Mouse (Mus musculus): ENCODE measurements around the gene Gm10401.
"Not testable (repeated sequence)": the region's sequence is repeated elsewhere in the genome, so short reads cannot be mapped to it uniquely, and the experiment has no call there.

The Gm10401 gene

GRCm38 (mm10) chr5:115120978-115121377 lies 22.9 kb upstream of the Gm10401 start:
- intact Hi-C loops (cut with DNase I) = no loop called here

- intact Hi-C loops (cut with DNase I) = no loop called here
Observed at GRCm38 (mm10) chr5:115118961-115119570, 21.0 kb upstream of the Gm10401 start, which contains the start of gene Acads. Acads (minus strand) TSS chr5:115119346.

- intact Hi-C loops (cut with DNase I) = no loop called here
Observed at GRCm38 (mm10) chr5:115117467-115117866, 19.4 kb upstream of the Gm10401 start.

GRCm38 (mm10) chr5:115116426-115116825 lies 18.3 kb upstream of the Gm10401 start:
- intact Hi-C loops (cut with DNase I) = no loop called here

GRCm38 (mm10) chr5:115114501-115114900 lies 16.4 kb upstream of the Gm10401 start:
- intact Hi-C loops (cut with DNase I) = no loop called here

GRCm38 (mm10) chr5:115113244-115113643 lies 15.1 kb upstream of the Gm10401 start:
- intact Hi-C loops (cut with DNase I) = no loop called here

GRCm38 (mm10) chr5:115111156-115111555 lies 13.1 kb upstream of the Gm10401 start:
- intact Hi-C loops (cut with DNase I) = no loop called here

- intact Hi-C loops (cut with DNase I) = not testable (repeated sequence)
Observed at GRCm38 (mm10) chr5:115103253-115103652, 5.2 kb upstream of the Gm10401 start.

- intact Hi-C loops (cut with DNase I) = no loop called here
Observed at GRCm38 (mm10) chr5:115102231-115102630, 4.1 kb upstream of the Gm10401 start.

- intact Hi-C loops (cut with DNase I) = no loop called here
Observed at GRCm38 (mm10) chr5:115100473-115100872, 2.4 kb upstream of the Gm10401 start.

- intact Hi-C loops (cut with DNase I) = no loop called here
Observed at GRCm38 (mm10) chr5:115099991-115100390, 1.9 kb upstream of the Gm10401 start.

GRCm38 (mm10) chr5:115099530-115099929 lies 1.4 kb upstream of the Gm10401 start:
- intact Hi-C loops (cut with DNase I) = no loop called here

- intact Hi-C loops (cut with DNase I) = no loop called here
Observed at GRCm38 (mm10) chr5:115091776-115092175, 6.3 kb downstream of the Gm10401 start.

- intact Hi-C loops (cut with DNase I) = no loop called here
Observed at GRCm38 (mm10) chr5:115091015-115091414, 7.1 kb downstream of the Gm10401 start.

GRCm38 (mm10) chr5:115089592-115090268 lies 8.4 kb downstream of the Gm10401 start:
- intact Hi-C loops (cut with DNase I) = no loop called here

GRCm38 (mm10) chr5:115085675-115086074 lies 12.4 kb downstream of the Gm10401 start:
- intact Hi-C loops (cut with DNase I) = no loop called here

GRCm38 (mm10) chr5:115083492-115083891 lies 14.6 kb downstream of the Gm10401 start:
- intact Hi-C loops (cut with DNase I) = no loop called here

- intact Hi-C loops (cut with DNase I) = no loop called here
Observed at GRCm38 (mm10) chr5:115081636-115082035, 16.5 kb downstream of the Gm10401 start.

GRCm38 (mm10) chr5:115076144-115076901 lies 21.8 kb downstream of the Gm10401 start:
- intact Hi-C loops (cut with DNase I) = loop anchor here (1.0 kb wide), 1 partner anchor 97 kb away; no protein-coding TSS in a partner anchor

- intact Hi-C loops (cut with DNase I) = no loop called here
Observed at GRCm38 (mm10) chr5:115074749-115075148, 23.3 kb downstream of the Gm10401 start.

- intact Hi-C loops (cut with DNase I) = not testable (repeated sequence)
Observed at GRCm38 (mm10) chr5:115073306-115073705, 24.8 kb downstream of the Gm10401 start.

- intact Hi-C loops (cut with DNase I) = no loop called here
Observed at GRCm38 (mm10) chr5:115072143-115072542, 26.0 kb downstream of the Gm10401 start.

All from adrenal gland (tissue).